Mouse (Mus musculus) heart, postnatal 0 days (tissue): ENCODE results near the gene Olfr119.

Experiments
- CTCF ChIP-seq: IDR thresholded peaks from 2 replicates; pipeline ENCODE4 v1.5.1; 2016; ENCODE audit warnings: antibody characterized with exemption, control low read depth, low read depth
- EP300 ChIP-seq: IDR thresholded peaks from 2 replicates; pipeline ENCODE4 v1.6.1; 2016; ENCODE audit warnings: antibody characterized with exemption, low read depth

- TF ChIP-seq EP300 (no peak), CTCF (no peak)
Measured at GRCm38 (mm10) chr17:37666688-37667087, 29.7 kb upstream of the Olfr119 start, which contains the start of gene Olfr118.
